Mouse (Mus musculus) ES-Bruce4 (cell line): ENCODE data around the gene Cers6. TPM values are rescaled to one million over a fixed set of nuclear protein-coding genes. Genes with fewer than 3 reads are reported as not detected.
A peak's percentile ranks its signal among the peaks of the same experiment; 100 is the strongest.

Experiments used
- H3K27ac ChIP-seq: 2 replicates; pipeline ENCODE4 v1.5.1; 2012; ENCODE audit warnings: low read length, inconsistent platforms; ENCODE audit not compliant: insufficient read depth
- H3K27me3 ChIP-seq: 2 replicates; pipeline ENCODE4 v1.6.1; 2012; ENCODE audit warnings: mild to moderate bottlenecking, low read length, inconsistent platforms; ENCODE audit not compliant: control insufficient read depth, poor library complexity, insufficient read depth, severe bottlenecking
- H3K36me3 ChIP-seq: 2 replicates; pipeline ENCODE4 v1.6.1; 2012; ENCODE audit warnings: inconsistent platforms, mild to moderate bottlenecking, low read length, moderate library complexity; ENCODE audit not compliant: control insufficient read depth, poor library complexity, insufficient read depth, severe bottlenecking
- H3K4me1 ChIP-seq: one replicate; pipeline ENCODE4 v1.8.1; 2011; ENCODE audit warnings: low read length; ENCODE audit not compliant: control insufficient read depth, insufficient read depth
- H3K4me3 ChIP-seq: 2 replicates; pipeline ENCODE4 v1.5.1; 2011; ENCODE audit warnings: low read depth, mild to moderate bottlenecking, low read length
- H3K9ac ChIP-seq: 2 replicates; pipeline ENCODE4 v1.6.1; 2012; ENCODE audit warnings: low read depth, mild to moderate bottlenecking, inconsistent platforms; ENCODE audit not compliant: poor library complexity, severe bottlenecking
- H3K9me3 ChIP-seq: replicated peaks from 2 replicates; pipeline ENCODE4 v1.6.1; 2012; ENCODE audit warnings: mild to moderate bottlenecking, low read length, inconsistent platforms; ENCODE audit not compliant: control insufficient read depth, poor library complexity, insufficient read depth, severe bottlenecking
- CTCF ChIP-seq: IDR thresholded peaks from one replicate; pipeline ENCODE4 v1.8.1; 2011; ENCODE audit warnings: low read depth, low read length
- EP300 ChIP-seq: IDR thresholded peaks from 2 replicates; pipeline ENCODE4 v1.6.1; 2011; ENCODE audit warnings: low read depth, low read length; ENCODE audit not compliant: insufficient read depth
- POLR2A ChIP-seq: IDR thresholded peaks from one replicate; pipeline ENCODE4 v1.8.1; 2011; ENCODE audit warnings: low read length; ENCODE audit not compliant: insufficient read depth
- polyA plus RNA-seq: library from polyadenylated mRNA; stranded (reverse); fragments of >200 nt; gene quantifications from 2 replicates; pipeline ENCODE4 v1.2.4, GENCODE M21; 2011; ENCODE audit warnings: low read depth; ENCODE audit not compliant: missing spikeins, insufficient read depth, insufficient read length

Gene Cers6
- polyA plus RNA-seq, 1 experiment, result 17.0 TPM

DNA sequence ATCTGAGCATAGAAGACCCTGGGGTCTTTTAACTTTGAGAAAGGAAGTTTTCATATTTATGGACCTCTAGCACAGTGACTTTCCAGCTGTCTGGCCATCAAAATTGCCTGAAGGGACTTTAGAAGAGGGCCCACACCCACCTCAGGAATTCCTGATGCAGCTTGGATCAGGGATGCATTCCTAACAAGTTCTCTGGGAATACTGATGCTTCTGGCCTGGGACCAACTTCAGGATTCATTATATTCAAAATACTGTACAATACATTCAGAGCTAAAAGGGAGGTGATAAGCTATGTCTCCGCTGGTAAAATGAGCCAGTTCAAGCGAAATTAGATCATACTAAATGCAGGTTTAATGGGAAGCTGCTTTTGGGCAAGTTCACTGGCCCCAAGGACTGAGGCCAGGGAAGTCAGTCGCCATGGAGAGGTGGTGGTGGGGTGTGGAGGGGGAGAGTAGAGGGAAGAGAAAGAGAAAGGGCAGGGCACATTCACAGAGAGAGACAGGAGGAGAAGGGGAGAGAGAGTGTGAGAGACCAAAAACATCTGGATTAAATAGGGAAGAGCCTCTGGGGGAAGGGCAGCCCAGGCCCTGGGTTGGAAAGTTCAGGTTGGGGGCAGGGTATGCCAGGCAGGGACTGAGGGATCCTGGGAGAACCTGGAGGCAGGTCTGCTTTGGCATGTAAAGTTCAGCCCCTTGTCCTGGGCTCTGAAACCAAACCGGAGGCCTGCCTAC is 24.7 kb downstream of the Cers6 start:
- TF ChIP-seq EP300, result peak; percentile 67; the same call in 1 of the 2 replicates
- TF ChIP-seq POLR2A, result no peak
- Histone ChIP-seq H3K27ac (peak overlapping the region; percentile 72), H3K27me3 (no peaks in the 10 kb centered on the region), H3K9me3 (no peaks in the 10 kb centered on the region), H3K4me3 (no peak overlapping the region), H3K4me1 (peaks cover 6% of the 10 kb centered on the region), H3K9ac (no peak overlapping the region), H3K36me3 (no peaks in the 10 kb centered on the region)

DNA sequence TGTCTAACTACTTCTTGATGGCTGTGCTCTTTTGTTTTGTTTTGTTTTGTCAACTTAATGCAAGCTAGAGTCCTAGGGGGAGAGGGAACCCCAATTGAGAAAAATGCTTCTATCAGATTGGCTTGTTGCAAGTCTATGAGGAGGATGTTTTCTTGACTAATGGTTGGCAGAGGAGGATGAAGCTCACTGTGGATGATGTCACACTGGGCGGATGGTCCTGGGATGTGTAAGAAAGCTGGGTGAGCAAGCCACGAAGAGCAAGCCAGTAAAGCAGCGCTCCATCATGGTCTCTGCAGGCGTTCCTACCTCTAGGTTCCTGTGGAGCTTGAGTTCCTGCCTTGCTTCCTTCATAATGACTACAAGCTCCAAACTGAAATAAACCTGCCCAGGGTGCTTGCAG is 25.4 kb downstream of the Cers6 start:
- H3K9ac ChIP-seq, result no peak overlapping the region
- peaks cover 6% of the 10 kb centered on the region for H3K4me1 ChIP-seq
- H3K4me3 ChIP-seq, result no peak overlapping the region
- H3K36me3 ChIP-seq, result no peaks in the 10 kb centered on the region
- H3K9me3 ChIP-seq, result no peaks in the 10 kb centered on the region
- peak overlapping the region; percentile 72 for H3K27ac ChIP-seq
- TF ChIP-seq CTCF (no peak), POLR2A (no peak), EP300 (no peak)
- no peaks in the 10 kb centered on the region for H3K27me3 ChIP-seq

DNA sequence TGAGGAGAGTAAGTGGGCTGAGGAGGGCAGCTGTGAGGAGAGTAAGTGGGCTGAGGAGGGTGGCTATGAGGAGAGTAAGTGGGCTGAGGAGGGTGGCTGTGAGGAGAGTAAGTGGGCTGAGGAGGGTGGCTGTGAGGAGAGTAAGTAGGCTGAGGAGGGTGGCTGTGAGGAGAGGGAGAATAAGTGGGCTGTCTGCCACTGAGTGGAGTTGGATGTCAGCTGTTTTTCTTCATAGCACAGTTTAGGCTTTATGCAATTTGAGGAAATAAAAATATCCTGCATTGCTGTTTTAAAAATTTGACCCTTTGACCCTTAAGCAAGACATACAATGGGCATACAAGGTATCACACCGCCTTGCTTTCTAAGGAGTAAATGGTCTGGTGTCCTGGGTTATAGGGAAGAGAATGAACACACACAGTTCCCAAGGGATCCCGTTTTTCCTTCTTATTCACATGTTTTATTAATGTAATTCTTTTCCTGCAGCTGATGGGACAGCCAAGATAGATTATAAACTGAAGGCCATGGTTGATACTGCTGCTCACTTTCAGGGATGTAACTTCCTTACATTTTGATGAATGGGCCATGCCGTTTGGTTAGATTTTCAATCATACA is 27.0 kb downstream of the Cers6 start:
- Histone ChIP-seq H3K9me3 (no peaks in the 10 kb centered on the region), H3K9ac (no peak overlapping the region), H3K36me3 (no peaks in the 10 kb centered on the region), H3K4me1 (peaks cover 6% of the 10 kb centered on the region), H3K27me3 (no peaks in the 10 kb centered on the region), H3K4me3 (no peak overlapping the region), H3K27ac (peak overlapping the region; percentile 12; the same call in 1 of the 2 replicates)
- TF ChIP-seq EP300 (no peak), POLR2A (no peak), CTCF (no peak)

DNA sequence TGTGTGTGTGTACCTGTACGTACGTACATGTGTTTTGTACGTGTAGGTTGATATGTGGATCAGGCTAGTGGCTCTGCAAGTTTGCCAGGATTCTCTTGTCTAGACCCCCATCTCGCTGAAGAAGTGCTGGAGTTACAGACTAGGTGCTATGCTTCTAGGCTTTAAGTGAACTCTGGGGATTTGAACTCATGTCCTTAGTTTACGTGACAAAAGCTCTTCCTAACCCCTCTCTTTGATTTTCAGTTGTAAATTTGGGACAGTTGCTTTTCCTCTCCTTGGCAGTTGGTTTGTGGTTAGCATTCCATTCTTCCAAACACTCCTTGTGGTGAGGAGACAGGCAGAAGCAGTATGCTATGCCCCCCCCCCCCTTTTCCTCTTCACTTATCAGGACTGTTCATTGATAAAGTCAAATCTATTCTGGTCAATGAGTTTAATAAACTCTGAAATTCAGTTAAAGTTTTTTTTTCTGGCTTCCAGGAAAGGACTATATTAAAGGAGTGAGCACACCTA is 28.5 kb downstream of the Cers6 start:
- Histone ChIP-seq H3K4me1 (peaks cover 6% of the 10 kb centered on the region), H3K4me3 (no peak overlapping the region), H3K9me3 (no peaks in the 10 kb centered on the region), H3K36me3 (no peaks in the 10 kb centered on the region), H3K27me3 (no peaks in the 10 kb centered on the region), H3K9ac (0 out of 2 replicates have a peak overlapping the region, but pooled peaks have one; percentile 24), H3K27ac (peak overlapping the region; percentile 88)
- TF ChIP-seq CTCF, result no peak
- no peak for TF ChIP-seq EP300
- no peak for TF ChIP-seq POLR2A

DNA sequence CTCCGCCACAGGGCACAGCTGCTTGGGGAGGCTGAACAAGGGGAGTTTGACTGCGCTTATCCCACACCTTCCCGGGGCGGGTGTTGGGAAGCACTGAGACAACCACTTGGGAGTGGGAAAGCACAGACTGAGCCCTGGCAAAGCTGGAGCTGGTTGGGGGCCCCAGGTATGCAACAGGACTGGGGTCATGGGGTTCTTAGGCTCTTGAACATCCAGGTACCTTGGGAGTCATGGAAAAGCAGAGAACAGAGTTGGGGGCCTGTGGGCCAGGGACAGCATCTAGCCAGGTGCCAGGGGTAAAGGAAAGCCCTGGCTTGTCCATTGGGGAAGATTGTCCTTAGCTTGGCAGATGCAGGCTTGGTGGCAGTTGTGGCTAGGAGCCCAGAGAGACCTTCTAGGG is 31.2 kb downstream of the Cers6 start:
- no peaks in the 10 kb centered on the region for H3K27me3 ChIP-seq
- H3K4me3 ChIP-seq, result no peak overlapping the region
- no peak overlapping the region for H3K27ac ChIP-seq
- no peak for TF ChIP-seq EP300
- H3K4me1 ChIP-seq, result peaks cover 10% of the 10 kb centered on the region
- H3K36me3 ChIP-seq, result no peaks in the 10 kb centered on the region
- no peak overlapping the region for H3K9ac ChIP-seq
- no peaks in the 10 kb centered on the region for H3K9me3 ChIP-seq

DNA sequence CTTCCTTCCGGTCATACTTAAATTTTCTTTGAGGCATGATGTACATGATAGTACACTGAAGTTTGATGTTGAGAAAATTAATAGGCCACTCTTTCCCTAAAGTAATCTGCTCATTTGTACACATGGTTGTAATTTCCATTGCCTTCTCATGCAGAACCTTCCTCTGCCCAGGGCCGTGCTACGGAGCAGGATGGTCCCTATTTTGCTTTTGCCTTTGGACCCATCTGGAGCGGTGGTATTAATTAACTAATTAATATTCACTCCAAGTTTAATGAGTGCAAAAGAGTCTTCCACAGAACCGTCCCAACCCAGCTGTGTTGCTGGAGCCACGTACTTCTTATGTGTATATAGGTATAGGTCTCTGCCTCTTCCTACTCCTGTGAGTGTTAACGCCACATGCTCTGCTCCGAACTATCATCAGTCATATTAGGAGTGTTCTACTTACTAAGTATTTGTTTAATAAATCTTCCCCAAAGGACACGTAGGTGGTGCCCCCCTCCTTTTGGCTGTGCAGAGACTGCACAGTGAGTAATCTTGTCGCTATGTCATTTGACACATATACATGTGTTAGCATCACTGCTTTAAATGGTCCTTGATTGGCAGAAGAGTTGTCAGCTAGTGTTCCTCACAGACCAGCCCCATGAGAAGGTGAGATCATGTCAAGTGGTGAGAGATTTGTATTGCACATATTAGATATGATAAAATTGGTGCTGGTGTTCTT is 34.0 kb downstream of the Cers6 start:
- Histone ChIP-seq H3K4me3 (no peak overlapping the region), H3K27me3 (no peaks in the 10 kb centered on the region), H3K9me3 (no peaks in the 10 kb centered on the region), H3K4me1 (peaks cover 4% of the 10 kb centered on the region), H3K9ac (no peak overlapping the region), H3K36me3 (no peaks in the 10 kb centered on the region), H3K27ac (no peak overlapping the region)
- TF ChIP-seq POLR2A (no peak), CTCF (no peak), EP300 (no peak)
